Mouse (Mus musculus) cortical plate, adult 2 months (tissue): ENCODE measurements around the gene Cry2.

Experiments used
- CTCF ChIP-seq: fragments of 200-500 bp; IDR thresholded peaks from 2 replicates; pipeline ENCODE4 v1.5.1; 2011; ENCODE audit warnings: mild to moderate bottlenecking, control low read depth, low read length; ENCODE audit not compliant: insufficient read depth; ENCODE audit errors: extremely low read depth
- POLR2A ChIP-seq: fragments of 200-500 bp; IDR thresholded peaks from 2 replicates; pipeline ENCODE4 v1.6.1; 2011; ENCODE audit warnings: mild to moderate bottlenecking, low read length, control low read depth; ENCODE audit not compliant: insufficient read depth; ENCODE audit errors: extremely low read depth

DNA sequence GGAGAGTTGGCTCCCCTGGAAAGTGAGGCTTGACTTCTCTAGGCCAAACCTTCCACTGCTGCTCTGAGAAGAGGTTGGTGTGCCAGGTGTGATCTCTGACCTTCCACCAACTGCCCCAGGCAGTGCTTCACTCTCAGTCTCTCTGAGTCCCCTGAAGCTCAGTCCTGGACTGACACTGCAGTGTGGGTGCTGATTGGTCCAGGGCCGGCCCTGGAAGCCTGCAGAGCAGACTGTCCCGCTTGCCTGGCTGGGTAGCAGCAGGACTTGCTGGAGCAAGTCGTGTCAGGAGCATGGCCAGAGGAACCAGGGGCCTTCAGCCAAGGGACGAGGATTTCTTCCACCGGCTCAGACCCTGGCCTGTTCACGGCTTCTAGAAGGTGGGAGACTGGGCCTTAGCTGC lies 29.1 kb downstream of the Cry2 start:
- TF ChIP-seq CTCF (no peak), POLR2A (no peak)
